Mouse (Mus musculus): Measurements from ENCODE around the gene Ugt2b36.
"Not testable (repeated sequence)": the region's sequence is repeated elsewhere in the genome, so short reads cannot be mapped to it uniquely, and the experiment has no call there.

Ugt2b36 gene

GRCm38 (mm10) chr5:87092346-87093027, at the start of gene Ugt2b36:
Gene Ugt2b36, minus strand, starts transcription at chr5:87092555.
- DNase-seq (ENCODE audit: low read depth, low spot score), result no peak

DNA sequence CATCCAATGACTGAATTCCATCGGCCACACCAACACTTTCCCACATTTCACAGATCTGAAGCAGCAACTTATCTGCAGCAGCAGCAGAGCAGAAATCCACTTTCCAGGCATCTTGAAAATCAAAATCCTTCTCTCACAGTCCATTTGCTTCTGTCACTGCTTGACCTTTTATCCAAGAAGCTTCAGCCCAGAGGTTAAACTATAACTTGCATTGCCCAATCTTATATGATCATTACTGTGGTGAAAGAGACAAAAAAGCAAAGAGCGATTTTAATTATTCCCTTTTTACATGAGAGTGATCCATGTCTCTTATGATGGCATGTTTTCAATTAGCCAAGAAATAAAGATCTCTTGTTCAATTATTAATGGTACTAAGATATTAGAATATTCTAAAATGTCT, 47.8 kb upstream of the Ugt2b36 start, which contains the start of gene Ugt2b5:
Gene Ugt2b5, minus strand, starts transcription at position 123 of the 400 bp plus-strand sequence.
- DNase-seq (ENCODE audit: low read depth, low spot score), result not testable (repeated sequence)

DNA sequence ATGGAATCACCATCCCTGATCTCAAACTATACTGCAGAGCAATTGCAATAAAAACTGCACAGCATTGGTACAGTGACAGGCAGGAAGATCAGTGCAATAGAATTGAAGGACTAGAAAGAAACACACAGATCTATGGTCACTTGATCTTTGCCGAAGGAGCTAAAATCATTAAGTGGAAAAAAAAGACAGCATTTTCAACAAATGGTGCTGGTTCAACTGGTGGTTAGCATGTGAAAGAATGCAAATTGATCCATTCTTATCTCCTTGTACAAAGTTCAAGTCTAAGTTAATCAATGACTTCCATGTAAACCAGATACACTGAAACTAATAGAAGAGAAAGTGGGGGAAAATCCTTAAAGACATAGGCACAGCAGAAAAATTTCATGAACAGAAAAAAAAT, 11.3 kb upstream of the Ugt2b36 start:
- not testable (repeated sequence) for DNase-seq (ENCODE audit: low read depth, low spot score)

DNA sequence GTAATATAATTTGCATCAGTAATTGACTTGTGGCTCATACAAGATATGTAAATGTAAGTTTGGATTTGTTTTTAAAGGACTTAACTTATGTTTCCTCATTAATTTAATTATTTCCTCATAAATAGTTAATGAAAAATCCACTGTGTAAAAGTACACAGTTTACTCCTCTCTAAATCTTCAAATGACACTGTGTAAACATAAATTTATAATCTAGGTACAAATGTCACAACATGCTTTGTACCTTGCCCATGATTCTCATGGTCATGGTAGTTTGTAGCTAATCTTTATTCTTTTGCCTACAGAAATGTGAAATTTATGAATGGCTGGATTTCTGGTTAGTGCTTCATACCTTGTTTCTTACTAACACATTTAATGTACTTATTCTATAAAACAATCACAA, 1.2 kb downstream of the Ugt2b36 start:
- DNase-seq (ENCODE audit: low read depth, low spot score), result no peak

GRCm38 (mm10) chr5:87089264-87089663, 3.1 kb downstream of the Ugt2b36 start:
- no peak for DNase-seq (ENCODE audit: low read depth, low spot score)

- DNase-seq (ENCODE audit: low read depth, low spot score), result no peak
These were observed 6.1 kb downstream of the Ugt2b36 start for GRCm38 (mm10) chr5:87086269-87086668.

GRCm38 (mm10) chr5:87030624-87031023, 61.7 kb downstream of the Ugt2b36 start:
- DNase-seq (ENCODE audit: low read depth, low spot score), result no peak

- no peak for DNase-seq (ENCODE audit: low read depth, low spot score)
These were observed 65.0 kb downstream of the Ugt2b36 start for GRCm38 (mm10) chr5:87027359-87027758.
